Mouse (Mus musculus): ENCODE data around the gene Arhgef19.

Gene Arhgef19

GRCm38 (mm10) chr4:141262906-141263637 lies 23.8 kb downstream of the Arhgef19 start:
- in situ Hi-C loops (cut with MboI; ENCODE audit: low sequenced_read_pairs): no loop called here

DNA sequence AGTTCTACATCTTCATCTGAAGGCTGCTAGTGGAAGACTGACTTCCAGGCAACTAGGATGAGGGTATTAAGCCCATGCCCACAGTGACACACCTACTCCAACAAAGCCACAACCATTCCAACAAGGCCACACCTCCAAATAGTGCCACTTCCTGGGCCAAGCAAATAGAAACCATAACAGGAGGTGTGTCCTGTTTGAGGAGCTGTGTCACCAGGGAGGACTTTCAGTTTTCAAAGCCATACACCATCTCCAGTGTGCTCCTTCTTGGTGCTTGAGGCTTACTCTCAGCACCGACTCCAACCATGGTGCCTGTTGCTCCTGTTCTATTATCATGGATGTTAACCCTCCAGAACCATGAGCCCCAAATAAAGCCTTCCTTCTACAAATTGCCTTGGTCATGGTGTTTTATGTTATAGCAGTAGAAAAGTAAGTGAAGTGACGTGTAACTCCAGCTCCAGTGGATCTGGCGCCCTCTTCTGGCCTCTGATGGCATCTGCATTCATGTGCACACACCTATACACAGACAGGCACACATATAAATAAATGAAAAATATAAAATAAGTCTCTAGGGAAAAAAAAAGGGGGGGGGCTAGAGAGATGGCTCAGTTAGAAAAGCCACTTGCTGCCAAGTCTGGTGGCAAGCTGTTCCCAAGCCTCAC lies 26.8 kb downstream of the Arhgef19 start:
- in situ Hi-C loops (cut with MboI; ENCODE audit: low sequenced_read_pairs): no loop called here

DNA sequence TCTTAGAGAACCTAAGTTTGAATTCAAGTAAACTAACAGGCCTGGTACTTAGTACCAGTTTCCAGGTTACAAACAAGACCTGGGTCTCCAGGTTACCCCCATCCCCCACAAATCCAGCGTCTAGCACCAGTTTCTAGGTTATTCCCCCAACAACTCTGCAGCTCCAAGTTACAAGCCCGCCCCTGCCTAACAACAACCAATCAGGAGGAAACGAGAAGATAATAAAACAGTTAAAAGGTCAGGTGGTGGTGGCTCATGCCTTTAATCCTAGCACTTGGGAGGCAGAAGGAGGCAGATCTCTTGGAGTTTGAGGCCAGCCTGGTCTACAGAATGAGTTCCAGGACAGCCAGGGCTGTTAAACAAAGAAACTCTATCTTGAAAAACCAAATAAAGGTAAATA lies 28.0 kb downstream of the Arhgef19 start:
- in situ Hi-C loops (cut with MboI; ENCODE audit: low sequenced_read_pairs): no loop called here

GRCm38 (mm10) chr4:141267837-141268236 lies 28.5 kb downstream of the Arhgef19 start:
- in situ Hi-C loops (cut with MboI; ENCODE audit: low sequenced_read_pairs): no loop called here

- in situ Hi-C loops (cut with MboI; ENCODE audit: low sequenced_read_pairs): no loop called here
Measured at GRCm38 (mm10) chr4:141268350-141268749, 29.1 kb downstream of the Arhgef19 start.

DNA sequence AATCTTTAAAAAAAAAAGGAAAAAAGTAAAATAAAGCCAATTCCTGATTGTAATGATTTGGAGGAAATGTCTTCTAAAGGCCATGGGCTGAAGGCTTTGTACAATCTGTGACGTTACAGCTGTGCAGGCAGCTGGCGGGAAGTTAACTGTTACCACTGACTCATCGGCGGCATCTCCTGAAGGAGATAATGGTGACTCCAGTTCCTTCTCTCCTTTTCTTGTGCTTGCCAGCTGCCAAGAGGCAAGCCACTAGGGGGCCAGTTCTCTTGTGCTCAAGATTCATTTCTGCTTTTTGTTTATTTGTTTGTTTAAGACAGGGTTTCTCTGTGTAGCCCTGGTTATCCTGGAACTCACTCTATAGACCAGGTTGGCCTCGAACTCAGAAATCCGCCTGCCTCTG lies 29.8 kb downstream of the Arhgef19 start:
- in situ Hi-C loops (cut with MboI; ENCODE audit: low sequenced_read_pairs): no loop called here

DNA sequence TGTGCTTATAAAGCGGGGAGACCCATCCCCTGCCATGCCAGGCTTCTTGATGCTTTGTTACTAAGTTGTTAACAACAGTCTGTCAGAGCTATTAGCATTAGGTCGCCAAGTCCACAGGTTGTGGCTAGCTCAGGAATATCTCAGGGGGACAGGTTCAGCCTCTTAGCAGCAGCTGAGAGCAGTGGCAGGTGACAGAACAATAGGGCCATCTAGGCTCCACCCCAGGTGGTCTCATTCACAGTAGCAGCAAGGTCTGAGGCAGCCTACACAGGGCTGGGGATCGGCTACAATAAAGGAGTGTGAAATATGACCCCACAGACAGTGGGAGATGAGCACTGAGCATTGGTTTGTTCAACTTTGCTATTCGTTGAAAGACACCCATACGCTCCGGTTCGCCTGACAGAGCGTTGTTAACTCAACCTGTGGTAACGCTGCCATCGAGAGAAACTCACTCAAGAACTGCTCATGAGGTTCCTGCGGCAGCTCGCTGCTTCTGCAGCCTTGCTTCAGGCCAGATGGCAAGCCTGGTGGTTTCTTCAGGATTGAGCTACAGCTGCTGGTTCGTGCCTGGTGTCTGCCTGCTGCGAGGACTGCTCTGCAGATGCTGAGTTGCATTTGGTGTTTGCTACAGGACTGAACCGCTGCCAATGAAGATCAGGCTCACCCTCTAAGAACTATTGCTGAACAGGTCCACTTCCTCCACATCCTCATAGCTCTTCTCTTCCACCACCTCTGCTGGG lies 31.1 kb downstream of the Arhgef19 start:
- in situ Hi-C loops (cut with MboI; ENCODE audit: low sequenced_read_pairs): no loop called here

GRCm38 (mm10) chr4:141271228-141271627 lies 31.9 kb downstream of the Arhgef19 start:
- in situ Hi-C loops (cut with MboI; ENCODE audit: low sequenced_read_pairs): no loop called here

- in situ Hi-C loops (cut with MboI; ENCODE audit: low sequenced_read_pairs): no loop called here
Measured at GRCm38 (mm10) chr4:141271721-141272120, 32.4 kb downstream of the Arhgef19 start.

DNA sequence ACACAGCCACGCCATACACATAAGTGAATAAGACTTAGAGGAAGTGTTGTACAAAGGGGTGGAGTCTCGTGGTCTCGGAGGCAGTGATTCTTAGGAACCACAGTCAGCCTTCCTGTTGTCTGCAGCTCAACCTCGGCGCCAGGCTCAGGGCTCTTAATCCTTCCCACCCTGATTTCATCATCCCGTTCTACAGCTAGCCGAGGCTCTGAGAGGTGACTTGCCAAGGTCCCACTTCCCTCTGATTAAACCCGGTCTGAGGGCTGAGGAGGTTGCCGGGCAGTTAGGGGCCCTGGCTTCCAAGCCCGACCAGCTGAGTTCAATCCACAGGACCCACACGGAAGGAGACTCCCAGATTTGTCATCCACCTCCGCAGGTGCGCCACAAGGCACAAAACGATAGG lies 33.6 kb downstream of the Arhgef19 start:
- in situ Hi-C loops (cut with MboI; ENCODE audit: low sequenced_read_pairs): no loop called here

GRCm38 (mm10) chr4:141273296-141273695 lies 34.0 kb downstream of the Arhgef19 start:
- in situ Hi-C loops (cut with MboI; ENCODE audit: low sequenced_read_pairs): no loop called here

GRCm38 (mm10) chr4:141274485-141275341 lies 35.4 kb downstream of the Arhgef19 start:
- in situ Hi-C loops (cut with MboI; ENCODE audit: low sequenced_read_pairs): no loop called here

DNA sequence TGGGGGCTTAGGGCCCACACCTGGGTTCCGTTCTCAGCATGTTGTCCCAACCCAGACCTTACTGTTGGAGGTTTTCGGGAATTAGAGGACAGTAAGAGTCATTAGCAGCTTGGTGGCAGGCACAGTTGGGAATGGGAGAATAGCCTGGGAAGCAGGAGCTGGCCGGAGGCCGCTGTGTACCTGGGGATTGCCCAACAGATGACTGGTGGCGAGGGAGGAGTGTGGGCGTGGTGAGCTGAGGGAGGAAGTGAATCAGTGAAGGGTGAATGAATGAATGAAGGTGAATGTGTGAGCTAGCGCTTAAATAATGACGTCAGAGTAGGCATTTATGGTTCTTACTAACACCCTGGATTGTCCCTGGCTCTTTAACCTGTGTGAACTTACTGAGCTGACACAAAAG lies 37.9 kb downstream of the Arhgef19 start:
- in situ Hi-C loops (cut with MboI; ENCODE audit: low sequenced_read_pairs): no loop called here

DNA sequence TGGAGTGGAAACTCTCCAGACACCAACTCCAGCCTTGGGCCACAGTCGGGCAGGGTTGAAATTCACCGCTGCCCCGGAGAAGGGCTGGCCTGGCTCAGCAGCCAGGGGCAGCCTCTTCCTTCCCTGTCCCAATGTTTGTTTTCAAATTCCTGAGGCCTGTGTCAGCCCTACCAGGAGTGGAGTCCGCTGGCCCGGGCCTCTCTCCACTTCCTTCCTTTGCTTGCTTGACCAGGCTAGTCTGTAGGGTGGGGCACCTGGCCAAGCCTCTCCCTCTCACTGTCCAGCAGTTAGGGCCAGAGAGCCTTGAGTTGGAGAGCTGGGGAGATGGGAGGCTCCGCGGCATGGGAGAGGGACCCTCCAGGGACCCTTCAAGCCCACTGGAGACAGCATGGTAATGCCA lies 38.9 kb downstream of the Arhgef19 start:
- in situ Hi-C loops (cut with MboI; ENCODE audit: low sequenced_read_pairs): no loop called here

GRCm38 (mm10) chr4:141279327-141279726 lies 40.0 kb downstream of the Arhgef19 start:
- in situ Hi-C loops (cut with MboI; ENCODE audit: low sequenced_read_pairs): no loop called here

GRCm38 (mm10) chr4:141279783-141280182 lies 40.5 kb downstream of the Arhgef19 start:
- in situ Hi-C loops (cut with MboI; ENCODE audit: low sequenced_read_pairs): loop anchor here (10.0 kb wide), 1 partner anchor 85 kb away; the partner anchor contains the start of gene Fam131c

GRCm38 (mm10) chr4:141280471-141280870 lies 41.2 kb downstream of the Arhgef19 start:
- in situ Hi-C loops (cut with MboI; ENCODE audit: low sequenced_read_pairs): loop anchor here (10.0 kb wide), 1 partner anchor 84 kb away; the partner anchor contains the start of gene Fam131c

DNA sequence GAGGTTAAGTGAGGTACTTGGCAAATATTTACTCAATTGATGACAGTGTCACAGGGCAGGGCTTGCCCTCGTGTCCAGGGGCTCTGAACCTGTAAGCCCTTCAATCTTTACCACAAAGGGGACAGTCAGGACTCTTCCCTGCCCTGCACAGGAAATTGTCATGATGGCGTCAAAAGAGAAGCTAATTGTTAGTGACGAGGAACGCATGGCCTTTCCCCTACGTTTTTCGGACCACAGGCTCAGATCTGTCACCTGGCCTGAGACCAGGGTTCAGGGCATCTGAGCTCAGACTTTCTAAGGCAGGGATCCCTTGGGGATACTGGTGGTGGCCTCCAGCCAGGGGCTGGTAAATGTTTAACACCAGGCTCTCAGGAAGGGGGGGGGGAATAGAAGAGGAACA lies 41.9 kb downstream of the Arhgef19 start:
- in situ Hi-C loops (cut with MboI; ENCODE audit: low sequenced_read_pairs): loop anchor here (10.0 kb wide), 1 partner anchor 84 kb away; the partner anchor contains the start of gene Fam131c

- in situ Hi-C loops (cut with MboI; ENCODE audit: low sequenced_read_pairs): loop anchor here (10.0 kb wide), 1 partner anchor 83 kb away; the partner anchor contains the start of gene Fam131c
Measured at GRCm38 (mm10) chr4:141281578-141281977, 42.3 kb downstream of the Arhgef19 start.

GRCm38 (mm10) chr4:141282087-141282486 lies 42.8 kb downstream of the Arhgef19 start:
- in situ Hi-C loops (cut with MboI; ENCODE audit: low sequenced_read_pairs): loop anchor here (10.0 kb wide), 1 partner anchor 83 kb away; the partner anchor contains the start of gene Fam131c

All from CH12F3 (cell line).